Mouse (Mus musculus) testis, adult 2 months (tissue): ENCODE results near the gene Slc35e1. TPM values are rescaled to one million over a fixed set of nuclear protein-coding genes. Genes with fewer than 3 reads are reported as not detected.
A peak's percentile ranks its signal among the peaks of the same experiment; 100 is the strongest.

ENCODE experiments used
- H3K27ac ChIP-seq: fragments of 200-500 bp; 2 replicates; pipeline ENCODE4 v1.5.1; 2012; ENCODE audit warnings: low read depth, low read length; ENCODE audit not compliant: control insufficient read depth, insufficient read depth
- H3K27me3 ChIP-seq: fragments of 200-500 bp; 2 replicates; pipeline ENCODE4 v1.6.1; 2012; ENCODE audit warnings: mild to moderate bottlenecking, low read length, moderate library complexity; ENCODE audit not compliant: control insufficient read depth, insufficient read depth
- H3K36me3 ChIP-seq: fragments of 200-500 bp; 2 replicates; pipeline ENCODE4 v1.6.1; 2012; ENCODE audit warnings: mild to moderate bottlenecking, low read length; ENCODE audit not compliant: control insufficient read depth, insufficient read depth
- H3K4me1 ChIP-seq: fragments of 200-500 bp; 2 replicates; pipeline ENCODE4 v1.6.1; 2012; ENCODE audit warnings: low read length; ENCODE audit not compliant: control insufficient read depth, insufficient read depth
- H3K4me3 ChIP-seq: fragments of 200-500 bp; 2 replicates; pipeline ENCODE4 v1.5.1; 2012; ENCODE audit warnings: low read depth, mild to moderate bottlenecking, low read length, moderate library complexity, mixed read lengths; ENCODE audit not compliant: control insufficient read depth
- CTCF ChIP-seq: fragments of 200-500 bp; IDR thresholded peaks from 2 replicates; pipeline ENCODE4 v1.5.1; 2012; ENCODE audit warnings: low read depth, mild to moderate bottlenecking, inconsistent platforms, low read length, moderate library complexity; ENCODE audit not compliant: control insufficient read depth, insufficient read depth, insufficient replicate concordance
- POLR2A ChIP-seq: fragments of 200-500 bp; IDR thresholded peaks from 2 replicates; pipeline ENCODE4 v1.6.1; 2012; ENCODE audit warnings: low read depth, mild to moderate bottlenecking, inconsistent platforms, low read length, moderate library complexity; ENCODE audit not compliant: control insufficient read depth
- polyA plus RNA-seq: library from polyadenylated mRNA; depleted of rRNA; stranded (reverse); fragments of >200 nt; gene quantifications from 2 replicates; pipeline ENCODE4 v1.2.3, GENCODE M21; 2012; rRNA removed

Slc35e1 gene
- 9.1 and 10.4 TPM in 2 replicates for polyA plus RNA-seq

DNA sequence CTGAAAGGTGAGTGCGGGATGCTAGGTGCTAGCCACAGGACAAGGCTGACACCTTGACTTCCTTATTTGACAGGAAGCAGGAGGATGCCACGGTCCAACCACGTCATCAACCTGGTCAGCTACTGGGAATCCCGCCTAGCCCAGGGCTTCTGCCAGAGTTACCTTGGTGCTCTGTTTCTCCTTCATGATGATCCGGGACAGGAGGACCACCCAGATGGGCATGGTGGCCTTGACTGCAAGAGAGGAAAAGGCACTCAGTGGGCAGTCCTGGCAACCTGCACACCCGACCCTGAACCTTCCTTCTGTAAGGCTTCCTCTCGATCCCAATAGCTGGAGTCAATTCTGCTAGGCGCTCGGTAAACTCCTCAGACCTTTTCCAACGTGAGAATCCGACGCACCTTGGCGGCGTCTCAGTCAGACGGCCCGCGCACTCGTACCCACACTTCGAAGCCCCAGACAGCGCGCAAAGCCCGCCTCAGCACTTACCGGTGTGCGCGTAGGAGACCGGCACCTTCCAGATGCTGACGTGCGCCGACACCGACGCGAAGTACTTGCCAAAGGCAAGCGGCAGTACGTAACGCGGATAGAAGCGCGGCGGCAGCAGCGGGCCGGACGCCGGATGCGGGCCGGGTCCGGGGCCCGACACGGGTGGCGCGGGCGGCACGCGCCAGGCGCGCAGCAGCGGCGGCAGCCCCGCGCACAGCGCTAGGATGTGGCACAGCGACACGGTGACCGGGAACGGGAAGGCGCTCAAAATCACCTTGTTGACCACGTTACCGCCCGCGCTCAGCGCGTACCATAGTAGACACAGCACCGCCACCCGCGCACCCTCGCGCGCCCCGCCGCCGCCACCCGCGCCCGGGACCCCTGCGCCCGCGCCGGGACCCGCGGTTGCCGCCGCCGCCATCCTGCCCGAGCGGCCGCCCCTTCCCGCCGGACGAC lies at the start of gene Slc35e1:
Gene Slc35e1, minus strand, starts transcription at position 935 of the 942 bp plus-strand sequence.
- Histone ChIP-seq H3K4me3 (peak within 1 kb of the TSS; percentile 86), H3K4me1 (peaks cover 11% of the 10 kb centered on the region), H3K27me3 (no peaks in the 10 kb centered on the region), H3K27ac (peak within 1 kb of the TSS; percentile 87), H3K36me3 (no peaks in the 10 kb centered on the region; the same call in 1 of the 2 replicates)
- TF ChIP-seq POLR2A = no peak
- TF ChIP-seq CTCF = no peak

DNA sequence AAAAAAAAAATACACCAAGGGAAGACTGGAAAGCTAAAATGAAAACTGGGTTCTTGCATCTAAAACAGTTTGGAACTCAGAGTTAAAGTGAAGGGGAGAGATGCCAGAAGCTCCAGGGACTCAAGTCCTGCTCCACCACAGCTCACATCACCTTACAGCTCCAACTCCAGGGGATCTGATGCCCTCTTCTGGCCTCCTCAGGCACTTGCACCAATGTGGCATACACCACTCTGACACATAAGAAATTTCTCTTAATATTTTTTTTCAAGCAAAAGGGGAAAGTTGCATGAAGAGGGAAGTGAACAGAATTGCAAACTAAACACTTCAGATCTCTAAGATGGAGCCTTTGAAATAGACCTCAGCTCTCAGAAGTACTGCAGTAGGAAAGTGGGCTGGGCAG lies 46.8 kb upstream of the Slc35e1 start:
- TF ChIP-seq POLR2A (no peak), CTCF (no peak)
- H3K4me3 ChIP-seq = no peak overlapping the region
- peaks cover 2% of the 10 kb centered on the region for H3K36me3 ChIP-seq
- H3K4me1 ChIP-seq = peaks cover 4% of the 10 kb centered on the region
- no peaks in the 10 kb centered on the region for H3K27me3 ChIP-seq
- no peak overlapping the region for H3K27ac ChIP-seq

GRCm38 (mm10) chr8:72534888-72535287 lies 42.5 kb upstream of the Slc35e1 start:
- TF ChIP-seq CTCF (no peak), POLR2A (no peak)
- H3K36me3 ChIP-seq = no peaks in the 10 kb centered on the region; the same call in 1 of the 2 replicates
- no peak overlapping the region for H3K27ac ChIP-seq
- no peak overlapping the region for H3K4me3 ChIP-seq
- no peaks in the 10 kb centered on the region for H3K27me3 ChIP-seq
- H3K4me1 ChIP-seq = peaks cover under 1% of the 10 kb centered on the region; the same call in 1 of the 2 replicates

DNA sequence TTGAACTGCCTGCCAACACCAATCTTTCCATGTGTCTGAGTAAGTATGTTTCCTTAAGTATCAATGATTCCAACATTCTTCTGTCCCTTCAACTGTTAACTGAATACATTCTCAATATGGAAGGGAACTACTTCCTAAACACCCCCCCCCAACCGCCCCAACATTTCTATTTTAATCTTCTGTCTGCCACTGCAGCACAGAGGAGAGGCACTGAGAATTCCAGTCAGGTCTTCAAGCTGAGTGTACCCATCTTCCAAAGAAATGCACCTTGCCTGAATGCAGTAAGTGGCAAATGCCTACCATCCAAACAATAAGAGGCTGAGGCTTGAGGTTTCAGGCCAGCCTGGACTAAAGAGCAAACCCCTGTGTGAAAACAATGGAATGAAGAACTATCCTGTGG lies 39.7 kb upstream of the Slc35e1 start:
- Histone ChIP-seq H3K36me3 (no peaks in the 10 kb centered on the region; the same call in 1 of the 2 replicates), H3K4me3 (no peak overlapping the region), H3K27me3 (no peaks in the 10 kb centered on the region), H3K27ac (no peak overlapping the region), H3K4me1 (no peaks in the 10 kb centered on the region)
- TF ChIP-seq CTCF = no peak
- TF ChIP-seq POLR2A = no peak

- no peak overlapping the region for H3K4me3 ChIP-seq
- TF ChIP-seq CTCF (no peak), POLR2A (no peak)
- H3K27ac ChIP-seq = no peak overlapping the region
- no peaks in the 10 kb centered on the region; the same call in none of the 2 replicates for H3K36me3 ChIP-seq
- no peaks in the 10 kb centered on the region for H3K27me3 ChIP-seq
- no peaks in the 10 kb centered on the region for H3K4me1 ChIP-seq
Measured at GRCm38 (mm10) chr8:72521888-72522287, 29.5 kb upstream of the Slc35e1 start.

GRCm38 (mm10) chr8:72517421-72517988 lies 25.1 kb upstream of the Slc35e1 start:
- no peaks in the 10 kb centered on the region for H3K27me3 ChIP-seq
- no peak overlapping the region for H3K27ac ChIP-seq
- H3K36me3 ChIP-seq = peaks cover 2% of the 10 kb centered on the region
- no peaks in the 10 kb centered on the region for H3K4me1 ChIP-seq
- TF ChIP-seq CTCF (no peak), POLR2A (no peak)
- no peak overlapping the region for H3K4me3 ChIP-seq

GRCm38 (mm10) chr8:72513158-72513557 lies 20.7 kb upstream of the Slc35e1 start:
- TF ChIP-seq POLR2A (no peak), CTCF (no peak)
- no peak overlapping the region for H3K27ac ChIP-seq
- H3K4me1 ChIP-seq = no peaks in the 10 kb centered on the region
- no peaks in the 10 kb centered on the region for H3K27me3 ChIP-seq
- peak overlapping the region; percentile 79 for H3K4me3 ChIP-seq
- peaks cover 2% of the 10 kb centered on the region; the same call in 1 of the 2 replicates for H3K36me3 ChIP-seq
